Mouse (Mus musculus): ENCODE measurements at regions not wholly inside any gene's neighbourhood (a gene's known extent, or its start where the extent isn't known, plus 50 kb on each side); places are given as distances from the start of the nearest gene placed in this dataset.
A peak's percentile ranks its signal among the peaks of the same experiment; 100 is the strongest.
"Not testable (repeated sequence)": the region's sequence is repeated elsewhere in the genome, so short reads cannot be mapped to it uniquely, and the experiment has no call there.

DNA sequence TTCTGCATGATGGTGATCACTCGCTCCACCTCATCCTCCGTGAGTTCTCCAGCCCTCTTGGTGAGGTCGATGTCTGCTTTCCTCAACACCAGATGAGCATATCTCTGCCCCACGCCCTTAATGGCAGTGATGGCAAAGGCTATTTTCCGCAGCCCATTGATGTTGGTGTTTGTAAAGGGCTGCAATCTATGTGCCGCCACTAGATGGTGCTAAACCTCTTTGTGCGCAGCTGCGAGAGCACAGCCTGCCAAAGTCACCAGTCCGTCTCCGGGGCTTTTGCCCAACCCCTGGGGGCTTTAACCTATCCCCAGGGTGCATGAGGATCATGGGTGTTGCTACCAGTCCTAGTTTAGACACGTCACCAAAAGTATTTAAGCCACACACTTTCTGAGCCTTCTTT lies 140.9 kb upstream of the Cts3 start:
- not testable (repeated sequence) for H3K9ac ChIP-seq (ENCODE audit: low read length); DNase-seq (ENCODE audit: low spot score); H3K36me3 ChIP-seq (ENCODE audit: control insufficient read depth, insufficient read depth, low read length); ATAC-seq (ENCODE audit: insufficient number of reproducible peaks, low FRiP score, low TSS enrichment, low read depth); H3K27ac ChIP-seq (replicated peaks; ENCODE audit: low read depth, low read length); H3K9me3 ChIP-seq (ENCODE audit: control insufficient read depth, low read length); H3K4me2 ChIP-seq (ENCODE audit: low read depth, severe bottlenecking); H3K4me3 ChIP-seq (ENCODE audit: low read depth, low read length); H3K27me3 ChIP-seq (ENCODE audit: control insufficient read depth, insufficient read depth, low read length); H3K4me1 ChIP-seq (ENCODE audit: control insufficient read depth, insufficient read depth, low read length)
- 17% methylated on average over 10 of the region's 11 CpGs for whole genome bisulfite sequencing

DNA sequence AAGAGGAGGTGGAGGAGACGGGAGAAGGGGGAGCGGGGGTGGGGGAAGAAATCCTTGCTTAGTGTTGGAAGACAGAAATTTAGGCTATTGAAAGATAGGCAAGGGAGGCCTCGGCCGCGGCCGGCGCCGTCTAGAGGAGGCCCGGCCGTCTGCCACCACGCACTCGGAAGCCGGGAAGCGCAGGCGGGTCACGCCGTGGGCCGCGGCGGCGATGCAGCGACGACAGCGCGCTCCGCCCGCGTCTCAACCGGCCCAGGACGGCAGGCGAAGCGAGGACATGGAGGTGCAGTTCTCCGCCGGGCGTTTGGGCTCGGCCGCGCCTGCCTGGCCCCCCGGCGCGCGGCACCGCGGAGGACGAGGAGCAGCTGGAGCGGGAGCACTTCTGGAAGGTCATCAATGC lies 95.8 kb upstream of the Cts3 start:
- no peaks in the 10 kb centered on the region for H3K27me3 ChIP-seq (ENCODE audit: control insufficient read depth, insufficient read depth, low read length)
- H3K36me3 ChIP-seq (ENCODE audit: control insufficient read depth, insufficient read depth, low read length), result no peaks in the 10 kb centered on the region
- H3K9ac ChIP-seq (ENCODE audit: low read length), result no peak overlapping the region
- 8% methylated on average over 43 of the region's 46 CpGs for WGBS
- H3K4me1 ChIP-seq (ENCODE audit: control insufficient read depth, insufficient read depth, low read length), result no peaks in the 10 kb centered on the region
- ATAC-seq (ENCODE audit: insufficient number of reproducible peaks, low FRiP score, low TSS enrichment, low read depth), result no peak
- no peak overlapping the region for H3K4me3 ChIP-seq (ENCODE audit: low read depth, low read length)
- DNase-seq (ENCODE audit: low spot score), result peak; percentile 20
- H3K4me2 ChIP-seq (ENCODE audit: low read depth, severe bottlenecking), result peak overlapping the region; percentile 17; the same call in 1 of the 2 replicates
- H3K9me3 ChIP-seq (ENCODE audit: control insufficient read depth, low read length), result no peaks in the 10 kb centered on the region
- H3K27ac ChIP-seq (replicated peaks; ENCODE audit: low read depth, low read length), result no peak overlapping the region
